Mouse (Mus musculus) forebrain, embryonic 13.5 days (tissue): ENCODE measurements at regions not wholly inside any gene's neighbourhood (a gene's known extent, or its start where the extent isn't known, plus 50 kb on each side); places are given as distances from the start of the nearest gene placed in this dataset.
"Not testable (repeated sequence)": the region's sequence is repeated elsewhere in the genome, so short reads cannot be mapped to it uniquely, and the experiment has no call there.

Experiments
- ATAC-seq: fragments of 200-750 bp; cut with Nextera tagmentation; 2 replicates; pipeline ENCODE4 v1.8.0; 2017
- H3K27ac ChIP-seq: fragments of 300-500 bp; sonication (generic); 2 replicates; pipeline ENCODE4 v1.5.1; 2015; ENCODE audit warnings: inconsistent platforms, mild to moderate bottlenecking, moderate library complexity
- H3K27me3 ChIP-seq: fragments of 300-500 bp; sonication (generic); 2 replicates; pipeline ENCODE4 v1.6.1; 2015; ENCODE audit warnings: mild to moderate bottlenecking, inconsistent platforms
- H3K36me3 ChIP-seq: fragments of 300-500 bp; sonication (generic); 2 replicates; pipeline ENCODE4 v1.6.1; 2015; ENCODE audit warnings: mild to moderate bottlenecking, inconsistent platforms; ENCODE audit not compliant: poor library complexity, severe bottlenecking
- H3K4me1 ChIP-seq: fragments of 300-500 bp; sonication (generic); 2 replicates; pipeline ENCODE4 v1.6.1; 2015; ENCODE audit warnings: inconsistent platforms
- H3K4me2 ChIP-seq: fragments of 300-500 bp; sonication (generic); 2 replicates; pipeline ENCODE4 v1.6.1; 2015; ENCODE audit warnings: inconsistent platforms, mild to moderate bottlenecking, moderate library complexity
- H3K4me3 ChIP-seq: fragments of 300-500 bp; sonication (generic); 2 replicates; pipeline ENCODE4 v1.5.1; 2015; ENCODE audit warnings: mild to moderate bottlenecking, inconsistent platforms
- H3K9ac ChIP-seq: fragments of 300-500 bp; sonication (generic); 2 replicates; pipeline ENCODE4 v1.6.1; 2015; ENCODE audit warnings: mild to moderate bottlenecking, inconsistent platforms
- H3K9me3 ChIP-seq: fragments of 300-500 bp; sonication (generic); replicated peaks from 2 replicates; pipeline ENCODE4 v1.6.1; 2016; ENCODE audit warnings: inconsistent platforms
- WGBS: fragments of 180-500 bp; shearing (Covaris S2); methylation state at CpG from one replicate; pipeline ENCODE4 v1.1.7; 2015; 5-methylcytosine and 5-hydroxymethylcytosine counted together

DNA sequence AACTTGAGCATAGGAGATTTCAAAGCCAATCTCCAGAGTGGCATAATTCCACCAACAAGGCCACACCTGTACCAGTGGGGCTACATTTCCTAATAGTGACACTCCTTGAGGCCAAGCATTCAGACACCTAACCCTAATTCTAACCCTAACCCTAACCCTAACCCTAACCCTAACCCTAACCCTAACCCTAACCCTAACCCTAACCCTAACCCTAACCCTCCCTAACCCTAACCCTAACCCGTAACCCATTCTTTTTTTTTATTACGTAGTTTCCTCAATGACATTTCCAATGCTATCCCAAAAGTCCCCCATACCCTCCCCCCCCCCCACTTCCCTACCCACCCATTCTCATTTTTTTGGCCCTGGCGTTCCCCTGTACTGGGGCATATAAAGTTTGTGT is 609.9 kb upstream of the Map3k7 start:
- WGBS, result 81% methylated on average over 3 of the region's 3 CpGs
- H3K4me3 ChIP-seq, H3K36me3 ChIP-seq, H3K27me3 ChIP-seq, H3K9me3 ChIP-seq, H3K4me1 ChIP-seq, H3K4me2 ChIP-seq, H3K9ac ChIP-seq, ATAC-seq, H3K27ac ChIP-seq: not testable (repeated sequence)

- Histone ChIP-seq H3K27me3 (no peaks in the 10 kb centered on the region), H3K4me1 (no peaks in the 10 kb centered on the region), H3K4me3 (no peak overlapping the region), H3K27ac (no peak overlapping the region), H3K4me2 (no peak overlapping the region), H3K9me3 (no peaks in the 10 kb centered on the region), H3K36me3 (no peaks in the 10 kb centered on the region), H3K9ac (no peak overlapping the region)
- ATAC-seq, result no peak
- 93% methylated on average over 2 of the region's 2 CpGs for WGBS
Measured at GRCm38 (mm10) chr4:31354953-31355352, 608.9 kb upstream of the Map3k7 start.

DNA sequence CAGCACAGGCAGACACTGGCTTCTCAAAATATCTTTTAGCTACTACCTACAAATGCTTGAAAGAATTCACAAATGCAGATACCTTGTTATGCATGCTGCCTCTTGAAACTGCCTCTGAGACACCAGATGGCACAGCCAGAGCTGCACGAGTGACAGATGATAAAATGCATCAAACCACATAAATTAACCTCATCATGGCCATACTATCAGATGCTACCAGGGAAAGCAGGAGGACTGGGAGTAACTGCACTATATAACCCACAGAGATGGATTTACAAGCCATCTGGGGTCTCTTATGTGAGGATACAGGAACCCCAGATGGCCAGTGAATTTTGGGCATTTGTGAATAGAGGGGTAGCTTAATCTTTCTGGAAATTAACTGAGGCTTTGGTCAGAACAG is 597.7 kb upstream of the Map3k7 start:
- no peak overlapping the region for H3K4me2 ChIP-seq
- no peaks in the 10 kb centered on the region for H3K27me3 ChIP-seq
- no peak overlapping the region for H3K4me3 ChIP-seq
- no peaks in the 10 kb centered on the region for H3K9me3 ChIP-seq
- no peaks in the 10 kb centered on the region for H3K36me3 ChIP-seq
- peak; percentile 89 for ATAC-seq
- H3K27ac ChIP-seq, result peak overlapping the region; percentile 59
- 0 out of 2 replicates have a peak, but pooled peaks cover 2% of the 10 kb centered on the region for H3K4me1 ChIP-seq
- 52% methylated on average over 1 of the region's 1 CpGs for WGBS
- no peak overlapping the region for H3K9ac ChIP-seq

DNA sequence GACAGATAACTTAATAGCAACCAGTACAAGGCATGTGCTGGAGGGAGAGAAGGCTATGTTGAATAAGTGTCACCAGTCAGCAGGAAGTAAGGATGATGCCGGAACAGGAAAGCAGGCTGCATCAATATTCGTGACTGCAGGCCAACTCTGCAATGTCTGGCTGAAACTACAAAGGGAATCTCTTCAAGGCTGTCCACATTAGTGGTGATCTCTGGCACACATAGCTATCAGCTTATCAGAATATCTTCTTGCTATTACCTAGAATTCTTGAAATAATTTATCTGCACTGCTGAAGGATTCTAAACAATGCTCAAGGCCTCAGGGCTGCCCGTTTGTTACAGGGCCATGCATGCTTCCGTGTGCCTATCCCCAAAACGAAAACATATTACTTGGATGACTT is 596.9 kb upstream of the Map3k7 start:
- no peak overlapping the region for H3K9ac ChIP-seq
- no peak for ATAC-seq
- no peak overlapping the region for H3K4me3 ChIP-seq
- 0 out of 2 replicates have a peak, but pooled peaks cover 2% of the 10 kb centered on the region for H3K4me1 ChIP-seq
- 82% methylated on average over 5 of the region's 5 CpGs for WGBS
- peak overlapping the region; percentile 17; the same call in 1 of the 2 replicates for H3K27ac ChIP-seq
- no peaks in the 10 kb centered on the region for H3K36me3 ChIP-seq
- H3K4me2 ChIP-seq, result no peak overlapping the region
- no peaks in the 10 kb centered on the region for H3K27me3 ChIP-seq
- no peaks in the 10 kb centered on the region for H3K9me3 ChIP-seq

DNA sequence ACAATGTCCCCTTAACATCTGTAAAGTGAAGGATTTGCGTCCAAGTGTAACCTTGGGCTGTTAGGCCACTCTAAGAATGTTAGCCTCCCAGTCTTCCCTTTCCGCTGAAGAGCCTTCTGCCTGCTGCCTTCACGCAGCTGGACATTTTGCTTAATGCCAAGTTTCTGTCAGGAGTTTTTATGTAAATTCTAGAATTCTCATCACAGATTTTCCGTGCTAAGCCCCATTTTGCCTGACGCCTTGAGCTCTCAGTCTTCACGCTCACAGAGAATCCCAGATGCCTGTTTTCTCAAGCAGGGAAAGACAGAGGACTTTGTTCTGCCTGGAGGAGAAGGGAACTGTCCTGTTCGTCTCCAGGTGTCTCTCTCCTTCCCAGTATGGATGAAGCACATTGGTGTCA is 593.8 kb upstream of the Map3k7 start:
- Histone ChIP-seq H3K9ac (no peak overlapping the region), H3K36me3 (no peaks in the 10 kb centered on the region), H3K4me2 (no peak overlapping the region), H3K4me1 (0 out of 2 replicates have a peak, but pooled peaks cover 2% of the 10 kb centered on the region), H3K9me3 (no peaks in the 10 kb centered on the region), H3K27me3 (no peaks in the 10 kb centered on the region), H3K4me3 (no peak overlapping the region), H3K27ac (peak overlapping the region; percentile 16; the same call in 1 of the 2 replicates)
- no peak for ATAC-seq
- 79% methylated on average over 7 of the region's 7 CpGs for WGBS

DNA sequence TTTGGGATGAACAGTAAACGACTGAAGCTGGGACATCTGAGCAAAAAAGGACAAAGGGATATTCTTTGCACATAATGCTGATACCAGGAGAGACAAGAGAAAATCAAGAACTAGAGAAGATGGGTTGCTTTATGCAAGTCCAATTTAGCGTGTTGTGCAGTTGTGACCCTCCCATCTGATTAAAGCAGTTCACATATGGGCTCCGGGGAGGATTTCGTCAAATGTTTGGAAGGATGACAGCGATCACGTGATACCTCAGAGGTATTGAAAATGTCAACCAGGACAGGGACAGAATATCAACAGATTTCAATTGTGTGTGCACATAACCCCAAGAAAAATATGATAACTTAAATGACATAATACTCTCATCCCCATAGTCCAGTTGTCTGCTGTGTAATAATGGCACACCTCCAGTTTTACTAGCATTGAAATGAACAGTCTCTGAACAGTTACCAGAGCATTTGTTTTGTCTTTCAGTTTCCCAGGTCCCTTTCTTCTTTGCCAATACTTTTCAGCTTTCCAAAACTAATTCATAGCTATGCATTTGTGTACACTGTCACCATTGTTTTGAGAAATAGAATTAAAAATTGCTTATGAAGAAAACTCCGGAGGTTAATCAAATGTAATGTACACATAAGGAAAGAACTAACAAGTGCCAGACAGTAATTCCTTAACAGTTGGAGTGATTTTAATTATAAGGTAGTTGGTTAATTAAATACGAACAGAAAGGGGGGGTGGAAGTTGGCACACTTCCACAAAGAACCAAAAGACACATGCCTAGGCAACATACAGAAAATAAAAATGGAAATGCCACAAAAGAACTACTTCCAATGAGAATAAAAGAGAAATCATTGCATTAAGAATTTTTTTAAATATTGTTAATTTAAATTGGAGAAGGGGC is 582.6 kb upstream of the Map3k7 start:
- Histone ChIP-seq H3K9ac (no peak overlapping the region), H3K4me1 (peaks cover 2% of the 10 kb centered on the region; the same call in 1 of the 2 replicates), H3K27ac (no peak overlapping the region), H3K4me3 (no peak overlapping the region), H3K4me2 (no peak overlapping the region), H3K36me3 (no peaks in the 10 kb centered on the region), H3K9me3 (no peaks in the 10 kb centered on the region), H3K27me3 (no peaks in the 10 kb centered on the region)
- 62% methylated on average over 8 of the region's 8 CpGs for WGBS
- ATAC-seq, result peak; percentile 67

- H3K27ac ChIP-seq, result no peak overlapping the region
- H3K36me3 ChIP-seq, result no peaks in the 10 kb centered on the region
- no peak overlapping the region for H3K9ac ChIP-seq
- no peak for ATAC-seq
- H3K9me3 ChIP-seq, result no peaks in the 10 kb centered on the region
- WGBS, result 83% methylated on average over 4 of the region's 4 CpGs
- H3K4me3 ChIP-seq, result no peak overlapping the region
- no peak overlapping the region for H3K4me2 ChIP-seq
- H3K4me1 ChIP-seq, result no peaks in the 10 kb centered on the region
- H3K27me3 ChIP-seq, result no peaks in the 10 kb centered on the region
Measured at GRCm38 (mm10) chr4:31392932-31393632, 570.8 kb upstream of the Map3k7 start.

DNA sequence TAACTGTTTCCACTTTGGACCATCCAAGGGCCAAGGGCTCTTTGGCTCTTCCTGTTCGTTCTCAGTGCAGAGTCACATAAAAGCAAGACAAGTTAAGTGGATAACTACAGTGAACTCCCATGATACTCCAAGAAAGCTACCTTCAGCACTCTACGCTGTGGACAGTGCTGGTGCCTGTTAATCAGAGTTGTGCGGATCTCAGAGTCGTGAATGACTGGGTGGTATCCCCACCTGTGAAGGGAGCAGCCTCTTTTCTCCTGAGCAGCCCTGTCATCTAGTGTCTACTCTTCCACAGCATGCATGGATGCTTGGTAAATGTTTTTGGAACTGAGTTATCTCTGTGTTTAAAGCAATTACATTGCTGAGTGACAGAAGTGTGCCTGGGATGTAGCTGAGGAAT is 568.4 kb upstream of the Map3k7 start:
- no peak overlapping the region for H3K27ac ChIP-seq
- H3K4me3 ChIP-seq, result no peak overlapping the region
- H3K9ac ChIP-seq, result no peak overlapping the region
- 79% methylated on average over 4 of the region's 4 CpGs for WGBS
- H3K36me3 ChIP-seq, result no peaks in the 10 kb centered on the region
- H3K4me1 ChIP-seq, result no peaks in the 10 kb centered on the region
- H3K9me3 ChIP-seq, result no peaks in the 10 kb centered on the region
- no peaks in the 10 kb centered on the region for H3K27me3 ChIP-seq
- H3K4me2 ChIP-seq, result no peak overlapping the region
- no peak for ATAC-seq

DNA sequence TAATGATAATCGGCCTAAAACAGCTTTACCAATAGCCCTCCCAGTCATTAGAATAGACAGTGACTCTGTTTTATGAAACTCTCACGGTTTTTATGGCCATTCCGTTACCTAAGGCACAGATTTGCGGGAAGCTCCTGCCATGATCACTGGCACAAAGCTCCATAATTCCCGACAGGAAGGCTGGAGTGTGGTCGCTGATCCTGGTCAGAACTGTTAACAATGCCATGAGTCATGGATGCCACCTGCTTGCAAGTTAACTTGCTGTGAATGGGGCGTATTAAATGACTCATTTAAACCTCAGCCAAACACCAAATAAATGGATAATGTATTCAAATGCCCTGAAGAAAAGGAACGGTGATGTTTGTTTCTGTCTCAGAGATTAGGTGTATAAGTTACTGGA is 559.9 kb upstream of the Map3k7 start:
- H3K9me3 ChIP-seq, result no peaks in the 10 kb centered on the region
- H3K27me3 ChIP-seq, result no peaks in the 10 kb centered on the region
- 50% methylated on average over 8 of the region's 8 CpGs for WGBS
- no peaks in the 10 kb centered on the region for H3K36me3 ChIP-seq
- peaks cover 18% of the 10 kb centered on the region for H3K4me1 ChIP-seq
- ATAC-seq, result no peak; the same call in 1 of the 2 replicates
- H3K27ac ChIP-seq, result no peak overlapping the region; the same call in 1 of the 2 replicates
- H3K4me2 ChIP-seq, result no peak overlapping the region
- H3K9ac ChIP-seq, result no peak overlapping the region
- no peak overlapping the region for H3K4me3 ChIP-seq

DNA sequence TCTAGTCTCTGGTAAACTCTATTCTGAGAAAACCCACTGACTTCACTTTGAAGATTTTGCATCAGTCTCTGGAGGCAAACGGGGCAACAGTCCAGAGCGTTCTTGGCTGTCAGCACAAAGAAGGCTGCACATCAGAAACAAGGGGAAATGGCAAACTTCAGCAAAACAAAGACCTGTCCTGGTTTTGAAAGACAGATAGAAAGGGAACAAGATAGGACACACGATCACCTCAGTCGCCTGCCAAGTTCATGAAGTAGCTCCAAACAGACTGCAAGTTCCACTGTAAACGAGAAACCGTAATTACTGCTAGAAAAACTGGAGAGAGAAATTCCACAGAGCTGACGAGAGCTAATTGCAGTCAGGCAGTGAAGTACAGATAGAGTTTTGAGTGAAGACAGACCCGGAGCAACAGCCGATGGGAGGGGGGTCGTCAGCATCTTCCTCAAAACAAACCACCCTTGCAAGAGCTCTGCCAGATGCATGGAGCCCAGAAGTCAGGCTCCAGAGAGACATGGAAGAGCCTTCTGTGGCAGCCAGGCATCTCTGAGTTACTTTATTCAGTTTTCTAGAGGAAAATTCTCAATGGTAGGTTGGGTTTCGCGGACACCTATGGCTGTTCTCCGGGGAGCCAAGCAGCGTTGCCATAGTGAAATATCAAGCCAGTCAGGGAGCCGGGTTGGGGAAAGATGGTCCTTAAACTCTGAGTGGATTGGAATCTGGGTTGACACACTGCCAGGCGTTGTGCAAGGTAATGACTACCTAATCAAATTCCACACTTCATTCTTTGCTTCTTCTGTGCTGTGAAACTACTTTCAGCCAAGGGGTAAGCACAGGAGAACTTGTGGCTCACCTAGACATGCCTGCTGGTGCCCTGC is 558.8 kb upstream of the Map3k7 start:
- WGBS, result 47% methylated on average over 16 of the region's 16 CpGs
- peak; percentile 68 for ATAC-seq

GRCm38 (mm10) chr4:31410157-31410556 is 553.7 kb upstream of the Map3k7 start:
- Histone ChIP-seq H3K36me3 (no peaks in the 10 kb centered on the region), H3K4me1 (peaks cover 7% of the 10 kb centered on the region)

More for the DNA sequence above, 558.8 kb upstream of the Map3k7 start:
- Histone ChIP-seq H3K27ac (peak overlapping the region; percentile 48; the same call in 1 of the 2 replicates), H3K9me3 (no peaks in the 10 kb centered on the region), H3K9ac (no peak overlapping the region), H3K4me2 (peak overlapping the region; percentile 36), H3K27me3 (no peaks in the 10 kb centered on the region), H3K4me1 (peaks cover 18% of the 10 kb centered on the region), H3K4me3 (no peak overlapping the region), H3K36me3 (no peaks in the 10 kb centered on the region)

More at GRCm38 (mm10) chr4:31410157-31410556, 553.7 kb upstream of the Map3k7 start:
- Histone ChIP-seq H3K4me2 (no peak overlapping the region), H3K9me3 (no peaks in the 10 kb centered on the region), H3K27ac (no peak overlapping the region), H3K4me3 (no peak overlapping the region), H3K9ac (no peak overlapping the region), H3K27me3 (no peaks in the 10 kb centered on the region)
- WGBS, result 48% methylated on average over 3 of the region's 3 CpGs
- ATAC-seq, result peak; percentile 55; the same call in 1 of the 2 replicates
